Mouse (Mus musculus) limb, embryonic 11.5 days (tissue): ENCODE measurements at regions not wholly inside any gene's neighbourhood (a gene's known extent, or its start where the extent isn't known, plus 50 kb on each side); places are given as distances from the start of the nearest gene placed in this dataset.

Source experiments
- ATAC-seq: fragments of 200-750 bp; cut with Nextera tagmentation; 2 replicates; pipeline ENCODE4 v1.8.0; 2017; ENCODE audit warnings: low read depth; ENCODE audit not compliant: insufficient number of reproducible peaks, low FRiP score, low TSS enrichment
- DNase-seq: peaks from one replicate; pipeline ENCODE4 v3.0.0-alpha.2; 2015; ENCODE audit warnings: low spot score
- H3K27ac ChIP-seq: fragments of 300-500 bp; sonication (generic); replicated peaks from 2 replicates; pipeline ENCODE4 v1.5.1; 2014; ENCODE audit warnings: low read depth, mild to moderate bottlenecking, low read length
- H3K27me3 ChIP-seq: fragments of 300-500 bp; sonication (generic); 2 replicates; pipeline ENCODE4 v1.6.1; 2014; ENCODE audit warnings: mild to moderate bottlenecking, low read length, mixed read lengths; ENCODE audit not compliant: control insufficient read depth, insufficient read depth
- H3K36me3 ChIP-seq: fragments of 300-500 bp; sonication (generic); 2 replicates; pipeline ENCODE4 v1.6.1; 2014; ENCODE audit warnings: mild to moderate bottlenecking, low read length, moderate library complexity, mixed read lengths; ENCODE audit not compliant: control insufficient read depth, insufficient read depth
- H3K4me1 ChIP-seq: fragments of 300-500 bp; sonication (generic); 2 replicates; pipeline ENCODE4 v1.6.1; 2014; ENCODE audit warnings: low read length, mixed read lengths; ENCODE audit not compliant: control insufficient read depth, insufficient read depth
- H3K4me2 ChIP-seq: fragments of 300-500 bp; sonication (generic); 2 replicates; pipeline ENCODE4 v1.6.1; 2014; ENCODE audit warnings: low read depth, mild to moderate bottlenecking, moderate library complexity; ENCODE audit not compliant: severe bottlenecking
- H3K4me3 ChIP-seq: fragments of 300-500 bp; sonication (generic); 2 replicates; pipeline ENCODE4 v1.5.1; 2014; ENCODE audit warnings: low read depth, low read length
- H3K9ac ChIP-seq: fragments of 300-500 bp; sonication (generic); 2 replicates; pipeline ENCODE4 v1.6.1; 2014; ENCODE audit warnings: mild to moderate bottlenecking, low read length
- H3K9me3 ChIP-seq: fragments of 300-500 bp; sonication (generic); 2 replicates; pipeline ENCODE4 v1.6.1; 2016; ENCODE audit warnings: low read length; ENCODE audit not compliant: control insufficient read depth
- WGBS: fragments of 180-500 bp; shearing (Covaris S2); extraction: QIAGEN DNeasy Blood & Tissue Kit; methylation state at CpG from one replicate; pipeline ENCODE4 v1.1.7; 2014; 5-methylcytosine and 5-hydroxymethylcytosine counted together

DNA sequence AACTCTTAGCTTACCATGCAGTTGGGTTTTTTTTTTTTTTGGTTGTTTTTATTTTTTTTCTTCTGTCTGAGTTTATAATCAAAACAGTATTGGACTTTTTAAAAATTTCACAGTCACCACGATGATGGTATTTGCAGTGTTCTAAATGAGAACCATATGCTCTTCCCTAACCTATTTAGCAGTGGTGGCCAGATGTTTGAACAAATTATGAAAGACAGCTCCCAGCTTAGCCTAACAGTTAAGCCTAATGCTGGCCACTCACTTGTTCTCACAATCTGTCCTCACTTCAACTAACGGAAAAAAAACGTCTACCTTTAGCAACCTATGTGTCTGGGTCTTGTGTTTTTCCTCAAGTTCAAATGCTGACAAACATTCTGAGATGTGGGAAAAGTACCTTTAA, 234.8 kb downstream of the 1700129C05Rik start:
- ATAC-seq (peak; percentile 76; the same call in 1 of the 2 replicates), DNase-seq (peak; percentile 23)
- WGBS = 11% methylated on average over 3 of the region's 3 CpGs
- no peaks in the 10 kb centered on the region for H3K4me1 ChIP-seq
- no peak overlapping the region for H3K27ac ChIP-seq
- no peaks in the 10 kb centered on the region for H3K9me3 ChIP-seq
- H3K9ac ChIP-seq = no peak overlapping the region
- no peaks in the 10 kb centered on the region for H3K36me3 ChIP-seq
- H3K4me2 ChIP-seq = no peak overlapping the region
- H3K4me3 ChIP-seq = no peak overlapping the region
- H3K27me3 ChIP-seq = no peaks in the 10 kb centered on the region

DNA sequence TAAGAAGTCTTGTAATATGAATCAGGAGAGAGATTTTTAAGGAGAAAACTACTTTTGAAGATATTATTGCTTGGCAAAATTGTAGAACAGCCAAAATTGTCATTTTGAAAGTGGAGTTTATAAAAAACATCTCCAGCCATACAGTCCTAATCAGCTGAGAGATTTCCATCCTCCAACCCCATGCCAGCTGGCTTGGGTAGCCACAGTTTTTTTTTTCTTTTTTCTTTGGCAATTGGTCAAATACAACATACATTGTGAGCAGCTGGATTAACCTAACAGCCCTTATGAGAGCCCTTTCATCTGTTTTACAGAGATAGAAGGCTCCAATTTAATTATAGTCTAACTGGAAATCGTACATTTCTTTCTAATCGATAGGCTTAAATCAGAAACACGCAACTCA, 235.3 kb downstream of the 1700129C05Rik start:
- no peaks in the 10 kb centered on the region for H3K9me3 ChIP-seq
- H3K4me2 ChIP-seq = no peak overlapping the region
- no peak overlapping the region for H3K4me3 ChIP-seq
- no peak overlapping the region for H3K27ac ChIP-seq
- no peak overlapping the region for H3K9ac ChIP-seq
- DNase-seq = no peak
- ATAC-seq = no peak
- H3K27me3 ChIP-seq = no peaks in the 10 kb centered on the region
- 52% methylated on average over 3 of the region's 3 CpGs for WGBS
- no peaks in the 10 kb centered on the region for H3K36me3 ChIP-seq
- no peaks in the 10 kb centered on the region for H3K4me1 ChIP-seq

GRCm38 (mm10) chr14:58906631-58907030, 236.1 kb downstream of the 1700129C05Rik start:
- H3K9me3 ChIP-seq = no peaks in the 10 kb centered on the region
- 48% methylated on average over 4 of the region's 4 CpGs for WGBS
- H3K4me1 ChIP-seq = no peaks in the 10 kb centered on the region
- no peak overlapping the region for H3K9ac ChIP-seq
- H3K4me3 ChIP-seq = no peak overlapping the region
- no peak for ATAC-seq
- H3K27ac ChIP-seq = no peak overlapping the region
- H3K27me3 ChIP-seq = no peaks in the 10 kb centered on the region
- no peak for DNase-seq
- no peak overlapping the region for H3K4me2 ChIP-seq
- H3K36me3 ChIP-seq = no peaks in the 10 kb centered on the region

DNA sequence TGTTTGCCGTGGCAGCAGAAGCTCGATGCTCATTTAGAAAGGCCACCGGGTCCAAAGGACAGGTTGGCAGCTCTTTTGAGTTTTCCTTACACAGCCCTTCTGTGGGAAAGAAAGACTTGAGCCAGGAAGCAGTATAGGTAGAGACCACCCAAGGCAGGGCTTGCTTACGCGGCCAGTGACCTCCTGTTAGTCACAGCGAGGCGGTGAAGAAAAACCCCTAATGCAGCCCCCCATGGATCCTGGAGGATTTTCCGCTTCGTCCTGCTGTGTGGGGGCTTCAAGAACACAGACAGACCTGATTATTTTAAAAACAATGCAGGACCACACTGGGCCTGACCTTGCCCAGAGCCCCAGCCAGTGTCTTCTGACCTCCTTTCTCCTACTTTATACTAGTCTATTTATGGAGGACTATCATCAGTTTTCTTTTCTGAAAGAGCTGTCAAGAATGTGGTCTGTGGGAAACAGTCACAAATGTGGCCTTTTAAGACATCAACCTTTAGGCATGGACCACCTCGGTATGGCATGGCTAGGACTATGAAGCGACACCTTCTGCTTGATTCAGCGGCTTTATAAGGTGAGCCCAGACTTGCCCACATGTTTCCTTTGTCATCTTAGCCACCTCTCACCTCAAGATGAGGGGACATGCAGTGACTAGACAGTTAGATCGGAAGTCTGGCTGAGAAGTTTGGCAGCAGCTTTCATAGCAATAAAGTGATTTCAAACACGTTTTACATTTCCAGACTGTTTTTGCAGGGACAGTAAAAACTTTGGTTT, 274.3 kb downstream of the 1700129C05Rik start:
- no peak overlapping the region for H3K9ac ChIP-seq
- DNase-seq (peak; percentile 29), ATAC-seq (no peak)
- no peak overlapping the region for H3K4me2 ChIP-seq
- H3K4me3 ChIP-seq = no peak overlapping the region
- H3K27ac ChIP-seq = no peak overlapping the region
- WGBS = 48% methylated on average over 14 of the region's 14 CpGs
- peaks cover 5% of the 10 kb centered on the region; the same call in 1 of the 2 replicates for H3K4me1 ChIP-seq
- H3K36me3 ChIP-seq = no peaks in the 10 kb centered on the region
- no peaks in the 10 kb centered on the region for H3K9me3 ChIP-seq
- no peaks in the 10 kb centered on the region for H3K27me3 ChIP-seq

DNA sequence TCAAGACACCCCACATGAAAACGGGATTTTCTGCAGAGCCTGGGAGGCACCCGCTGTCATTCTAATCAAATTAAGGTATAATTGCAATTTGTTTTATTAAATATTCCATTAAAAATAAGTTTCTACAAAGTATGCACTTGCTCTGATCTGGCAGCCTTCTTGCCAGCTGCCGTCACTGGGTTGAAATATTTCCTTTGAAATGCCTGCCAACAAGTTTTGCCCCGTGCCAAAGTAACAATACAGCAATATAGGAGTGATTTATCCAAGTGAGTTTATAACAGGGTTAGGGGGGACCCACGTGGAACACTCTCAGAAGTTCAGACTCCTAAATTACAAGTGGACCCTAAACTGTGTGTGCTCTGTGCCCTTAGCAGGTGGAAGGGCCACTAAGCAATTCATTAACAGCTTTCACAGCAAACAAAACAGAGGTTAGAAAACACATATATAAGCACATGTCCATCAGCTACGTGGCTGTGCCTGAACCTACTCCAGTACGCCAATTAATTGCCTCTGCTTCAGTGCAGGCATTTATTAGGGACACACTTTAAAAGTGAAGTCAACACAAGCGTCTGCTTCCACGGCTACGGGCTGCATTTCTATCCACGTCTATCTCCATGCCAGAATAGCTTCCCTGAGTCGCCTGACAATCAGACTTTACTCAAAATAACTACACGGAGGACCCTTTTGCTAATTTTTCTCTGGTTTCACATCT, 275.1 kb downstream of the 1700129C05Rik start:
- DNase-seq (peak; percentile 30), ATAC-seq (no peak)
- 38% methylated on average over 13 of the region's 13 CpGs for WGBS
- Histone ChIP-seq H3K4me2 (no peak overlapping the region), H3K4me3 (no peak overlapping the region), H3K4me1 (peaks cover 5% of the 10 kb centered on the region; the same call in 1 of the 2 replicates), H3K27ac (no peak overlapping the region), H3K27me3 (no peaks in the 10 kb centered on the region), H3K36me3 (no peaks in the 10 kb centered on the region), H3K9ac (no peak overlapping the region), H3K9me3 (no peaks in the 10 kb centered on the region)

DNA sequence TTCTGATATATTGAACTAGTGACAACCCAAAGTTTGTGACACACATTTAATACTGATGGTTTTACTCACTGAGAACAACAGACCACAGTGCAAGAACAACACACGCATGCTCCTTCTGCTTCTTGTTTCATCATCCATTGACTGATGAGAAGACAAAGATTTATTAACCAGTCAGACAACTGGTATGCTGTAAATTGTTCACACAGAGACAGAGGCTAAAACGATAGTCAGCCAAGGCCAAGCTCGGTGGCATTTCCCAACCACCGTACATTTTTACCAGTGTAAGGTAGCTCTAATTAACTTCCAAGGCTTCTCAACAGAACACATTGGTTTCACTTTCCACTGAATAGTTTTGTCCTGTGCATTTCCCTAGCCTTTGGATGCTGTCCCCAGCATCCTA, 287.8 kb downstream of the 1700129C05Rik start:
- H3K4me1 ChIP-seq = no peaks in the 10 kb centered on the region
- no peak overlapping the region for H3K4me3 ChIP-seq
- no peak for ATAC-seq
- no peak overlapping the region for H3K4me2 ChIP-seq
- no peaks in the 10 kb centered on the region for H3K27me3 ChIP-seq
- H3K9ac ChIP-seq = no peak overlapping the region
- H3K9me3 ChIP-seq = no peaks in the 10 kb centered on the region
- no peak overlapping the region for H3K27ac ChIP-seq
- H3K36me3 ChIP-seq = no peaks in the 10 kb centered on the region
- WGBS = 64% methylated on average over 4 of the region's 4 CpGs
- DNase-seq = no peak

- no peak overlapping the region for H3K4me2 ChIP-seq
- 85% methylated on average over 2 of the region's 2 CpGs for WGBS
- no peak for DNase-seq
Measured at GRCm38 (mm10) chr14:58844565-58844964, 298.1 kb downstream of the 1700129C05Rik start.

DNA sequence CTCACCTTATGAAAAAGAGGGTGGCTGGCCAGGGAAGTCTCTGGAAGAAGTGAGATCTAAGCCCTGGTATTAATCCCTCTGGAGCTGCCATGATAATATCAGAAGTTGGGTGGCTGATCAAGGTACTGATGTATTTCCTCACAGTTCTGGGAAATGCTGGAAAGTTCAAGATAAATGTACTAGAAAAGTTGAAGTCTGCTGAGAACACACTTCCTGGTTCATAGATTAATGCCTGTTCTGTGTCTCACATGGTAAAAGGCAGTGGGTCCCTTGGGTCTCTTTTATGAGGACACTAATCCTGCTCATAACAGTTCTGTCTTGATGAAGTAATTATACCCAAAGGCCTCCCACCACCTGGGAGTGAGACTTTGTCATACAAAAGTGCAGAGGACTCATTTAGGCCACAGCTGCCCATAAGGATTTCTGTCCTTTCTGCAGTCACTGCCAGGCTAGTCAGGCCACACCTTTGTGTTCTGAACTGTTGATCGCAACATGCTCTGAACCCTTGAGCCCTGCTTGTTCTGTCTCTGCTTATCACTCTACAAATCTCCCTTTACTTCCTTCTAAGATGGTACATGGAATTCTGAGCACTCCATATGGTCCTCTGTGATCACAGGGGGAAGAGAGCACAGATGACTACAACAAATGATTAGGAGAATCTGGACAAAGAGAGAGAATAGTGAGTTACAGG, 300.4 kb downstream of the 1700129C05Rik start:
- Histone ChIP-seq H3K4me3 (no peak overlapping the region), H3K9me3 (no peaks in the 10 kb centered on the region), H3K27me3 (no peaks in the 10 kb centered on the region), H3K36me3 (no peaks in the 10 kb centered on the region), H3K4me1 (no peaks in the 10 kb centered on the region), H3K9ac (no peak overlapping the region), H3K27ac (no peak overlapping the region), H3K4me2 (no peak overlapping the region)
- 80% methylated on average over 1 of the region's 1 CpGs for WGBS
- DNase-seq = no peak
- ATAC-seq = no peak

More at GRCm38 (mm10) chr14:58844565-58844964, 298.1 kb downstream of the 1700129C05Rik start:
- no peaks in the 10 kb centered on the region for H3K27me3 ChIP-seq
- H3K36me3 ChIP-seq = no peaks in the 10 kb centered on the region
- no peak overlapping the region for H3K9ac ChIP-seq
- no peaks in the 10 kb centered on the region for H3K4me1 ChIP-seq
- no peak overlapping the region for H3K4me3 ChIP-seq
- H3K27ac ChIP-seq = no peak overlapping the region
- ATAC-seq = no peak
- H3K9me3 ChIP-seq = no peaks in the 10 kb centered on the region
